Mouse (Mus musculus) kidney, embryonic 16.5 days (tissue): ENCODE data around the gene Rasl10b. TPM values are rescaled to one million over a fixed set of nuclear protein-coding genes. Genes with fewer than 3 reads are reported as not detected.

Experiments used
- ATAC-seq: fragments of 200-750 bp; cut with Nextera tagmentation; 2 replicates; pipeline ENCODE4 v1.8.0; 2017; ENCODE audit warnings: moderate TSS enrichment; ENCODE audit not compliant: low FRiP score, low TSS enrichment
- H3K27ac ChIP-seq: fragments of 300-500 bp; sonication (generic); 2 replicates; pipeline ENCODE4 v1.5.1; 2014; ENCODE audit warnings: low read length
- H3K27me3 ChIP-seq: fragments of 300-500 bp; sonication (generic); 2 replicates; pipeline ENCODE4 v1.6.1; 2014; ENCODE audit warnings: low read length, control low read depth, mixed read lengths; ENCODE audit not compliant: insufficient read depth
- H3K36me3 ChIP-seq: fragments of 300-500 bp; sonication (generic); 2 replicates; pipeline ENCODE4 v1.6.1; 2014; ENCODE audit warnings: low read length, control low read depth, mixed read lengths; ENCODE audit not compliant: insufficient read depth
- H3K4me1 ChIP-seq: fragments of 300-500 bp; sonication (generic); 2 replicates; pipeline ENCODE4 v1.6.1; 2014; ENCODE audit warnings: low read length, control low read depth, mixed read lengths; ENCODE audit not compliant: insufficient read depth
- H3K4me2 ChIP-seq: fragments of 300-500 bp; sonication (generic); replicated peaks from 2 replicates; pipeline ENCODE4 v1.6.1; 2014; ENCODE audit warnings: low read depth, low read length
- H3K4me3 ChIP-seq: fragments of 300-500 bp; sonication (generic); 2 replicates; pipeline ENCODE4 v1.5.1; 2014; ENCODE audit warnings: mild to moderate bottlenecking, low read length
- H3K9ac ChIP-seq: fragments of 300-500 bp; sonication (generic); replicated peaks from 2 replicates; pipeline ENCODE4 v1.6.1; 2014; ENCODE audit warnings: low read length
- H3K9me3 ChIP-seq: fragments of 300-500 bp; sonication (generic); 2 replicates; pipeline ENCODE4 v1.6.1; 2016; ENCODE audit warnings: low read length, control low read depth
- WGBS: fragments of 180-500 bp; shearing (Covaris S2); extraction: QIAGEN DNeasy Blood & Tissue Kit; methylation state at CpG from one replicate; pipeline ENCODE4 v1.1.7; 2014; 5-methylcytosine and 5-hydroxymethylcytosine counted together
- polyA plus RNA-seq: library from polyadenylated mRNA; unstranded; fragments of >200 nt; fragmentation: Nextera tagmentation; extraction: Ambion mirVana; gene quantifications from 2 replicates; pipeline ENCODE4 v1.2.1, GENCODE M21; 2015

Rasl10b gene
- polyA plus RNA-seq, 1 experiment from 2014 or later, result 0.57 TPM

GRCm38 (mm10) chr11:83454548-83454947 lies 45.6 kb downstream of the Rasl10b start:
- H3K9me3 ChIP-seq, result no peaks in the 10 kb centered on the region
- WGBS, result 6% methylated on average over 4 of the region's 4 CpGs
- no peaks in the 10 kb centered on the region for H3K36me3 ChIP-seq
- peak; percentile 31; the same call in 1 of the 2 replicates for ATAC-seq
- H3K27ac ChIP-seq, result no peak overlapping the region
- H3K4me3 ChIP-seq, result no peak overlapping the region
- H3K4me1 ChIP-seq, result peaks cover 13% of the 10 kb centered on the region
- H3K27me3 ChIP-seq, result no peaks in the 10 kb centered on the region
- H3K9ac ChIP-seq, result no peak overlapping the region
- H3K4me2 ChIP-seq, result no peak overlapping the region

- no peaks in the 10 kb centered on the region for H3K36me3 ChIP-seq
- ATAC-seq, result no peak
- WGBS, result 66% methylated on average over 3 of the region's 3 CpGs
- no peaks in the 10 kb centered on the region for H3K27me3 ChIP-seq
- peaks cover 13% of the 10 kb centered on the region for H3K4me1 ChIP-seq
- H3K4me2 ChIP-seq, result no peak overlapping the region
- H3K4me3 ChIP-seq, result no peak overlapping the region
- no peaks in the 10 kb centered on the region for H3K9me3 ChIP-seq
- H3K27ac ChIP-seq, result no peak overlapping the region
- H3K9ac ChIP-seq, result no peak overlapping the region
Measured at GRCm38 (mm10) chr11:83455608-83456007, 46.7 kb downstream of the Rasl10b start.

- H3K4me3 ChIP-seq, result no peak overlapping the region
- no peak overlapping the region for H3K9ac ChIP-seq
- no peak overlapping the region for H3K4me2 ChIP-seq
- H3K9me3 ChIP-seq, result no peaks in the 10 kb centered on the region
- H3K36me3 ChIP-seq, result no peaks in the 10 kb centered on the region
- H3K4me1 ChIP-seq, result peaks cover 13% of the 10 kb centered on the region
- H3K27me3 ChIP-seq, result no peaks in the 10 kb centered on the region; the same call in 1 of the 2 replicates
- 30% methylated on average over 7 of the region's 7 CpGs for WGBS
- H3K27ac ChIP-seq, result no peak overlapping the region
- ATAC-seq, result no peak
Measured at GRCm38 (mm10) chr11:83457257-83457656, 48.3 kb downstream of the Rasl10b start.

GRCm38 (mm10) chr11:83457912-83458601 lies 49.1 kb downstream of the Rasl10b start:
- Histone ChIP-seq H3K4me3 (no peak overlapping the region), H3K4me1 (peaks cover 13% of the 10 kb centered on the region), H3K27me3 (no peaks in the 10 kb centered on the region; the same call in 1 of the 2 replicates), H3K27ac (no peak overlapping the region), H3K4me2 (no peak overlapping the region), H3K36me3 (no peaks in the 10 kb centered on the region), H3K9me3 (no peaks in the 10 kb centered on the region), H3K9ac (no peak overlapping the region)
- 49% methylated on average over 9 of the region's 9 CpGs for WGBS
- ATAC-seq, result no peak

GRCm38 (mm10) chr11:83461462-83462027 lies 52.6 kb downstream of the Rasl10b start:
- Histone ChIP-seq H3K9ac (no peak overlapping the region), H3K4me2 (no peak overlapping the region), H3K4me1 (peaks cover 8% of the 10 kb centered on the region), H3K9me3 (no peaks in the 10 kb centered on the region), H3K27me3 (peaks cover 12% of the 10 kb centered on the region), H3K36me3 (no peaks in the 10 kb centered on the region), H3K27ac (no peak overlapping the region), H3K4me3 (no peak overlapping the region)
- WGBS, result 73% methylated on average over 10 of the region's 10 CpGs
- ATAC-seq, result no peak

- peak; percentile 75 for ATAC-seq
- Histone ChIP-seq H3K9me3 (no peaks in the 10 kb centered on the region), H3K27me3 (peaks cover 12% of the 10 kb centered on the region), H3K4me3 (peak within 1 kb of the TSS; percentile 68), H3K36me3 (no peaks in the 10 kb centered on the region), H3K9ac (peak within 1 kb of the TSS; percentile 70), H3K4me1 (no peaks in the 10 kb centered on the region), H3K27ac (no peak within 1 kb of the TSS), H3K4me2 (peak within 1 kb of the TSS; percentile 97)
- whole genome bisulfite sequencing, result under 1% methylated on average over 34 of the region's 42 CpGs
Measured at GRCm38 (mm10) chr11:83462711-83463244, 53.8 kb downstream of the Rasl10b start, which contains the start of gene Mmp28. Mmp28 (minus strand) TSS chr11:83463071.

GRCm38 (mm10) chr11:83465976-83466375 lies 57.0 kb downstream of the Rasl10b start:
- no peaks in the 10 kb centered on the region for H3K4me1 ChIP-seq
- H3K27me3 ChIP-seq, result peaks cover 12% of the 10 kb centered on the region
- H3K4me2 ChIP-seq, result no peak overlapping the region
- WGBS, result 23% methylated on average over 2 of the region's 2 CpGs
- ATAC-seq, result no peak
- H3K9ac ChIP-seq, result no peak overlapping the region
- no peaks in the 10 kb centered on the region for H3K36me3 ChIP-seq
- H3K9me3 ChIP-seq, result no peaks in the 10 kb centered on the region
- no peak overlapping the region for H3K4me3 ChIP-seq
- no peak overlapping the region for H3K27ac ChIP-seq

- no peak overlapping the region for H3K4me3 ChIP-seq
- H3K4me1 ChIP-seq, result no peaks in the 10 kb centered on the region; the same call in 1 of the 2 replicates
- no peaks in the 10 kb centered on the region for H3K9me3 ChIP-seq
- no peak overlapping the region for H3K4me2 ChIP-seq
- ATAC-seq, result peak; percentile 64
- H3K27ac ChIP-seq, result peak overlapping the region; percentile 47; the same call in 1 of the 2 replicates
- H3K9ac ChIP-seq, result no peak overlapping the region
- no peaks in the 10 kb centered on the region for H3K36me3 ChIP-seq
- H3K27me3 ChIP-seq, result peaks cover 12% of the 10 kb centered on the region
- 53% methylated on average over 11 of the region's 11 CpGs for WGBS
Measured at GRCm38 (mm10) chr11:83467120-83467652, 58.2 kb downstream of the Rasl10b start.

- Histone ChIP-seq H3K27ac (no peak overlapping the region), H3K4me3 (no peak overlapping the region), H3K4me1 (no peaks in the 10 kb centered on the region; the same call in 1 of the 2 replicates), H3K27me3 (peaks cover 8% of the 10 kb centered on the region), H3K9me3 (no peaks in the 10 kb centered on the region), H3K9ac (no peak overlapping the region), H3K4me2 (no peak overlapping the region), H3K36me3 (no peaks in the 10 kb centered on the region)
- no peak for ATAC-seq
- WGBS, result 91% methylated on average over 3 of the region's 3 CpGs
Measured at GRCm38 (mm10) chr11:83468765-83469164, 59.8 kb downstream of the Rasl10b start.
